Mouse (Mus musculus) C2C12 (cell line): ENCODE results near the gene Ube2e2. TPM values are rescaled to one million over a fixed set of nuclear protein-coding genes. Genes with fewer than 3 reads are reported as not detected.
"Not testable (repeated sequence)": the region's sequence is repeated elsewhere in the genome, so short reads cannot be mapped to it uniquely, and the experiment has no call there.

Experiments used
- H3K27me3 ChIP-seq: one replicate; pipeline ENCODE4 v1.6.1; 2011; ENCODE audit not compliant: control insufficient read depth, insufficient read depth, insufficient read length
- H3K36me3 ChIP-seq: one replicate; pipeline ENCODE4 v1.6.1; 2011; ENCODE audit not compliant: control insufficient read depth, insufficient read depth
- H3K4me3 ChIP-seq: one replicate; pipeline ENCODE4 v1.5.1; 2011; ENCODE audit warnings: mild to moderate bottlenecking, control low read depth; ENCODE audit not compliant: poor library complexity, insufficient read depth, severe bottlenecking
- H3K79me2 ChIP-seq: one replicate; pipeline ENCODE4 v1.6.1; 2011; ENCODE audit not compliant: control insufficient read depth, insufficient read depth
- H3K79me3 ChIP-seq: one replicate; pipeline ENCODE4 v1.6.1; 2011; ENCODE audit warnings: low read depth, control low read depth
- H3ac ChIP-seq: one replicate; pipeline ENCODE3; 2011; ENCODE audit warnings: low read depth; ENCODE audit not compliant: control insufficient read depth, insufficient read length
- CEBPB ChIP-seq: IDR thresholded peaks from one replicate; pipeline ENCODE4 v1.6.1; 2011; ENCODE audit warnings: low read depth, mild to moderate bottlenecking, control low read depth, moderate library complexity
- CTCF ChIP-seq: IDR thresholded peaks from one replicate; pipeline ENCODE4 v1.5.1; 2011; ENCODE audit not compliant: control insufficient read depth, insufficient read depth, insufficient read length
- FOSL1 ChIP-seq: IDR thresholded peaks from one replicate; pipeline ENCODE4 v1.8.0; 2011; ENCODE audit warnings: mild to moderate bottlenecking, low read length; ENCODE audit not compliant: poor library complexity, insufficient read depth, severe bottlenecking
- MAX ChIP-seq: IDR thresholded peaks from one replicate; pipeline ENCODE4 v1.6.1; 2011; ENCODE audit warnings: mild to moderate bottlenecking, control low read depth
- MYOD1 ChIP-seq: IDR thresholded peaks from one replicate; pipeline ENCODE4 v1.6.1; 2011; ENCODE audit warnings: low read depth; ENCODE audit not compliant: control insufficient read depth, insufficient read length
- MYOG ChIP-seq: IDR thresholded peaks from one replicate; pipeline ENCODE4 v1.6.1; 2011; ENCODE audit not compliant: control insufficient read depth, insufficient read length; ENCODE audit errors: extremely low read depth
- USF1 ChIP-seq: IDR thresholded peaks from one replicate; pipeline ENCODE4 v1.6.1; 2011; ENCODE audit warnings: low read depth, mild to moderate bottlenecking, control low read depth, moderate library complexity
- polyA plus RNA-seq: library from polyadenylated mRNA; unstranded; fragments of >200 nt; fragmentation: generic; extraction: Trizol; gene quantifications from one replicate; pipeline ENCODE4 v1.2.1, GENCODE M21; 2012; ENCODE audit warnings: missing spikeins

The Ube2e2 gene
- polyA plus RNA-seq, 1 experiment, result 26.1 TPM

DNA sequence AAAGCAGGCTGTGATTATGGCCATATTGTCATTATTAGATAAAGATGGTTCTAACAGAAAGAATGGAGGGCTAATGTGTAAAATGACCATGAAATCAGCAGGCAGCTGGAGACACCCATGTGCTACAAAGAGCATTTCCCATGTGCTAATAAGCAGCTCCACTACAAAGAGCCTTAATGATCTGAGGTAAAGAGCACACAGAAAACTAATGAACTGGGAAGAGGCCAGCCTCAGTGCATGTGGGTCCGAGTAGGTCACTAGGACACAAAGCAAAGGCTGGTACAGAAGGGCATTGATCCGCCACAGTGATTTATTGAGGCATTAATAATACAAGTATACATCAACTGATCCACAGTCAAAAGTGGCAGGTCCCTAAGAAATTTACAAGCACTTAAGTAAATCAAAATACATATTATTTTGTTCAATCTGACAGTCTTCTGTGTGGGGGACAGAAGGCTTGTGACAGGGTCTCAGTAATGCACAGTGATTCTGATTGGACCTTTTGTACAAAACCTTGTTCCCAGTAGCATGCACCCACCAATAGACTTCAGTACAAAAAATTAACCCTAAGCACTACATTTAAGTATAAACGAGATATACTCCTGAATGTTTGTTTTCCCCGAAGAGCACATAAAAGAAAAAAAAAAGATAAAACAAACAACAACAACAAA is 320.6 kb downstream of the Ube2e2 start:
- Histone ChIP-seq H3K4me3 (no peak overlapping the region), H3K79me3 (no peaks in the 10 kb centered on the region), H3K36me3 (no peaks in the 10 kb centered on the region), H3K27me3 (no peaks in the 10 kb centered on the region), H3ac (no peak overlapping the region), H3K79me2 (no peaks in the 10 kb centered on the region)
- TF ChIP-seq CEBPB, result no peak

DNA sequence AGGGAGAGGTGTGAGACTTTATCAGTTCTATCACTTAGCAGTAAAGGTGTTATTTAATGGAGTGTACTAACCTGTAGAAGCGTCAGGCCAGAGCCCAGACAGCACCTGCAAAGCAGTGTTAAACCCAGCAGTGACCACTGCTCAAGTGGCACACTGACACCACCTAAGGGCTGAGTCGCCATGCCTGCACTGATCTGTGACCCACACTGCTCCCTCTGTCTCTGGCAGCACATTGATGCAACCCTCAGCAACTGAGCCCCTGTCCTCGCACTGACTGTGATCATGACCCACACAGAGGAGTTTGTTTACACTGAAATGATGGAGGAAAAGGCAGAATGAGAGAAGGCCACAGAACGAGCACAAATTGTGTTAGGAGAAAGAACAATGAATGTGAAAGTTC is 321.2 kb downstream of the Ube2e2 start:
- Histone ChIP-seq H3K79me2 (no peaks in the 10 kb centered on the region), H3K36me3 (no peaks in the 10 kb centered on the region), H3K4me3 (no peak overlapping the region), H3ac (no peak overlapping the region), H3K79me3 (no peaks in the 10 kb centered on the region), H3K27me3 (no peaks in the 10 kb centered on the region)
- TF ChIP-seq CTCF (no peak), MYOD1 (no peak), FOSL1 (no peak), USF1 (no peak), MAX (no peak), CEBPB (no peak)

DNA sequence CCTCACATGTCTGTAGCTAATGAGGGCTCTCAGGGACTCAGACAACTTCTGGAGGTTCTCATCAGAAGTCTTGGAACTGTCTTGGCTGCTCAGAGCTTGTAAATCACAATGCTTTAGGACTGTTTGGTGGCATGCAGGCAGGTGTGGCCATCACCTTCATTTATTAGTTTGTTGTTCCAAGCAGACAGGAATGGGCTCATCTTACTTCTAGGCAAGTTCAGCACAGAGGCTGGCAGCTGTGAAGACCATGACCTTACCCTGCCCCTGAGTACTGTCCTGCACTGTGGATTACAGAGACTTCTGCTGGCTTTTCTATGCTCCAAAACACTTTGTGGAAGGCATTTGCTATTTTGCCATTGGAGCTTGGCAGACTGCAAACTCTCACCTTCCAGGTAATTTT is 324.5 kb downstream of the Ube2e2 start:
- no peaks in the 10 kb centered on the region for H3K36me3 ChIP-seq
- no peaks in the 10 kb centered on the region for H3K79me3 ChIP-seq
- H3K27me3 ChIP-seq, result no peaks in the 10 kb centered on the region
- TF ChIP-seq USF1, result no peak
- H3K4me3 ChIP-seq, result no peak overlapping the region
- no peak overlapping the region for H3ac ChIP-seq
- no peaks in the 10 kb centered on the region for H3K79me2 ChIP-seq

DNA sequence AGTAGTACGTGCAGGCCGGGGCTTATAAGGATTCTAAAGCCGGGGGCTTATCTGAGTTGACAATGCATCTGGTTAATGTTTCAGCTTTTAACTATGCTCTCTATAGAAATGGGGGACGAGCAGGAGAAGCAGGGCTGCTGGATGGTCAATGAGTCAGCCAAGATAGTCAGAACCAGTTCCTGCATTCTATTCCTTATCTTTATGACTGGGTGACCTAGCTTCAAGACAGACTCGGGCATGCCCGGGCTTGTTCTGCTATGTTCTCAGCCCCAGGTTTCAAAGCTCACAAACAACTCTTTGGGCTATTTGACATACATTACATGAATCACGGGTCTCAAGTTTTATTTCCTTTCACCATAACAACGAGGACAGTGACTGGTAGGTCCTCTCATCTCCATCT is 329.1 kb downstream of the Ube2e2 start:
- not testable (repeated sequence) for H3ac ChIP-seq, H3K27me3 ChIP-seq, H3K36me3 ChIP-seq, H3K79me3 ChIP-seq, H3K79me2 ChIP-seq, H3K4me3 ChIP-seq

DNA sequence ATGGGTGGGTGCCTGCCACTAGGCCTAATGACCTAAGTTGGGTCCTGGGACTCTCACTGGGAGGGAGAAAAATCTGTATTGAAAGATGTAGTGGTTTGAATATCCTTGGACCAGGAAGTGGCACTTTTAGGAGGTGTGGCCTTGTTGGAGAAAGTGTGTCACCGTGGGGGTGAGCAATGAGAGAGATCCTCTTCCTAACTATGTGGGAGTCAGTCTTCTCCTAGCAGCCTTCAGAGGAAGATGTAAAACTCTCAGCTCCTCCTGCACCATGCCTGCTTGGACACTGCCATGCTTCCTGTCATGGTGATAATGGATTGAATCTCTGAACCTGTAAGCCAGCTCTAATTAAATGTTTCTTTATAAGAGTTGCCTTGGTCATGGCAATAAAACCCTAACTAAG is 338.8 kb downstream of the Ube2e2 start:
- Histone ChIP-seq H3K79me3 (no peaks in the 10 kb centered on the region), H3K4me3 (no peak overlapping the region)

DNA sequence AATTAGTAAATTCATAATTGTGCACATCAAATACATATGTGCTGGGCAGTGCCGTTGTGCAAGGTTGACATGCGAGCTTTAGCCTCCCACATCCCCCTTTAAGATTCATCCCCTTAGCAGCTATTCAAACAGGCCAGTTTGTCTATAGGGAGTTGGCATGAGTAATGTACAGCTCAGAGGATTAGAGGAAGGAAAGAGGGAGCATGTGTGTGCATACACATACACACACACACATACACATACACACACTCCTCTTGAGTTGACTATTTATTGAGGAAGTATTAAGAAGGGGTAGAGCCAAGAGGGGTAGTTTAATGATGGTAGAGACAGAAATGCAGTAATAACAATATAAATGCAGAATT is 339.5 kb downstream of the Ube2e2 start:
- H3K79me2 ChIP-seq, result no peaks in the 10 kb centered on the region
- no peaks in the 10 kb centered on the region for H3K79me3 ChIP-seq
- H3K27me3 ChIP-seq, result no peaks in the 10 kb centered on the region
- H3ac ChIP-seq, result no peak overlapping the region
- H3K4me3 ChIP-seq, result no peak overlapping the region
- TF ChIP-seq CTCF, result no peak
- TF ChIP-seq MYOD1, result no peak
- TF ChIP-seq MAX, result no peak
- no peak for TF ChIP-seq FOSL1
- no peak for TF ChIP-seq USF1
- no peak for TF ChIP-seq MYOG
- no peaks in the 10 kb centered on the region for H3K36me3 ChIP-seq

More for the DNA sequence above, 338.8 kb downstream of the Ube2e2 start:
- no peaks in the 10 kb centered on the region for H3K27me3 ChIP-seq
- TF ChIP-seq FOSL1, result no peak
- H3K36me3 ChIP-seq, result no peaks in the 10 kb centered on the region
- no peak overlapping the region for H3ac ChIP-seq
- no peaks in the 10 kb centered on the region for H3K79me2 ChIP-seq

DNA sequence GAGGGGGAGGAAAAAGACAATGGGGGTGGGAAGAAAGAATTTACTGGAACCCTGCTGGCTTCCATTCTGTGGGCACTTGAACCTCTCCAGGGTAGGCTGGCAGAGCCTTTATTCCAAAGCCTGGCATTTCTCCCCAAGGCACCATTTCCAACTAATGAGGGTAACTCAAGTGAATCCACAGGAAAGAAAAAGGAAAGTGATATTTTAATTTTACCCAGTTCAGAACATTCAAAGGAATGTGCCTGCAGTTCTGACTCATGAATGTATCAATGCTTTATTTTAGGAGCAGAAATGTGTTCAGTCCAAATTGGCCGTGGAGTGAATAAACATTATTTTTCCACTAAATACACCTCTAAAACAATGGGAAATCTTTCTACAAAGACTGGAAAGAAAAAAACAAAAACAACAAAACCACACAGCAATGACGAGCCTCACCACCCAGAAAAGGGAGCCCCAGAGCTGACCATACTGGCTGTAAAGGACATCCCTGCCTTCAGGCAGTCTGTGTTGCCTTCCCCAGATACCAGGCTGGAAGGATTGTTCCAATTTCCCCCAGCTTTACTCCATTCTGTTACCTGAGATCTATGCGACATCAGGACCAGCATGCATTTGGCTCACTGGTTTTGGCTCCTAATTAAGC is 340.0 kb downstream of the Ube2e2 start:
- Histone ChIP-seq H3K4me3 (no peak overlapping the region), H3ac (no peak overlapping the region), H3K79me2 (no peaks in the 10 kb centered on the region), H3K27me3 (no peaks in the 10 kb centered on the region), H3K79me3 (no peaks in the 10 kb centered on the region), H3K36me3 (no peaks in the 10 kb centered on the region)
- TF ChIP-seq MYOD1, result no peak
- TF ChIP-seq USF1, result no peak
